Mouse (Mus musculus) liver, adult 2 months (tissue): ENCODE data around the gene Unk.

Source experiments
- CTCF ChIP-seq: fragments of 200-500 bp; IDR thresholded peaks from 2 replicates; pipeline ENCODE4 v1.5.1; 2011; ENCODE audit warnings: low read depth, low read length, control low read depth
- POLR2A ChIP-seq: fragments of 200-500 bp; IDR thresholded peaks from 2 replicates; pipeline ENCODE4 v1.6.1; 2011; ENCODE audit warnings: low read length, control low read depth; ENCODE audit not compliant: insufficient read depth; ENCODE audit errors: extremely low read depth

GRCm38 (mm10) chr11:116023771-116024355 is 6.3 kb upstream of the Unk start:
- peak; percentile 73 for TF ChIP-seq CTCF
- TF ChIP-seq POLR2A = no peak
